Mouse (Mus musculus) mature B cell (primary cell): ENCODE results near the gene Synj2.

Experiments used
- in situ Hi-C: fragments of 300-500 bp; cut with MboI; formaldehyde crosslinking; loops from 2 replicates; pipeline ENCODE4 v1.14.3; 2019

Gene Synj2

DNA sequence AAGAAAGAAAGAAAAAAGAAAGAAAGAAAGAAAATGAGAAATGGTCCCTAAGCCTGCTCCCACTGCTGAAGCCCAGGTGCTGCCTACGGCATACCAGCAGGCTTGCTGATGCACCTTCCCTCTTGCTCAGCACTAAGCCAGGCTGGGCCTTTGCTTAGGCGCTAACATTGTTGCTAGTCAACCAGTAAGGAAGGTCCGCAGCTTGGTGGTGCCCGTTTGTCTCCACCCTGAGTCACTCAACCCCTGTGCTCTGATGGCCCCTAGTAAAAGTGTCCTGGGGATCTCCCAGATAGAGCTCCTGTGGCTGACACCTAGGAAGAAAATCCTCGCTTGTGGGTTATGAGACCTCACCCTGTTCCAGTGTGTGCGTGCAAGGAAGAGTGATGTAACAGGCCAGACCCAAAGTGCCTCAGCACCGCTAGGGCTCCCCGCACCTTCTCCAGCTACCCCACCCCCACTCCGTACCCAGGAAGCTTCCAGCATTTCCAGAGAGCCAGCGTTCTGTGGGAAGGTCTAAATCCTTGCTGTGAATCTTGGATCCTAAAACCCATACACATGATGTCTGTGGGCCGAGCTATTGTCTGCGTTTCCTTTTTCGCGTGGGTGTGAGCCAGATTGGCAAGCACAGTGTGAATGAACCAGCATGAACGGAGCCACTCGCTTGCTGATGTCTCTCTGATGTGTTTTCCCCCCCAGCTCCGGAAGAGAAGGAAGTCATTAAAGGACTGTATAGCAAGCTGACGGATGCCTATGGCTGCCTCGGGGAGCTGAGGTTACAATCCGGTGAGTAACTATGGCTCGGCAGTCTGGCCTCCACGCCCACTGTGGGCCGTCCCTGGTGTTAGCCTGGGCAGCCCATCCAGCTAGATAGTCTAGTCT, 34.3 kb downstream of the Synj2 start:
- in situ Hi-C loops, result no loop called here

DNA sequence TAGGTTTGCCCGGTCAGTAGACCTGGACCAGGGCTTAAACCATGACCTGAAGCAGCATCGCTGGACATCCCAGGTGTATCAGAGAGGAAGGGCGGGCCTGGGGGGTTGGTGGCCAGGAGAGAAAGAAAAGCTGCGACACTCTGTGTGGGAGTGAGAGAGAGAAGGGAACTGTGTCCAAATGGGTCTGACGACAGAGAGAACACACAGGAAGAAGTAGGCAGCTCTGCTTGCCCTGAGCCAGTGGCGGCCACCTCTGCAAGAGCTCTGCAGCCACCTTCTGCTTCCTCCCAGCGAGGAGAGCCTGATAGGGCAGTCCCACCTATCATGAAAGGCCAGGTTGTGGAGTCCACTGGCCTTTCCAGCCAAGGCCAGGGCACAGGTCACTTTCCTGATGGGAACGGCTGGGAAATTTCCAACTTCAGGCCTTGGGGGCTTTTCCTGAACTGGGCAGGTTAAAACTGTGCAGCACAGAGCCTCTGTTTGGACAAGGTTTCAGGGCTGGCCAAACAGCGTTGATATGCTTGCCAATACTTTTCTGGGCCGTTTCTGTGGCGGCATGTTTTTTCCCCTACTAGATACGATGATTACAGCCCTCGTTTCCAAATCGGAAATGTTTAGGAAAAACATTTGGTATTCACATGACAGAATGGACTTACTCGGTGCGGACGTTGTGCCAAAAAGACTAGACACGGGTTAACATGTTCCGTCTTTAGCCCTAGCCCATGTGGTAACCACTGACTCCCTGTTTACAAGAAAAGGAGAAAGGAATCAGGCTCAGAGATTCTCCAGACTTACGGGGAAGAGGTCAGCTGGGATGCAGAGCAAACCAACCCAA, 35.4 kb downstream of the Synj2 start:
- in situ Hi-C loops, result no loop called here

DNA sequence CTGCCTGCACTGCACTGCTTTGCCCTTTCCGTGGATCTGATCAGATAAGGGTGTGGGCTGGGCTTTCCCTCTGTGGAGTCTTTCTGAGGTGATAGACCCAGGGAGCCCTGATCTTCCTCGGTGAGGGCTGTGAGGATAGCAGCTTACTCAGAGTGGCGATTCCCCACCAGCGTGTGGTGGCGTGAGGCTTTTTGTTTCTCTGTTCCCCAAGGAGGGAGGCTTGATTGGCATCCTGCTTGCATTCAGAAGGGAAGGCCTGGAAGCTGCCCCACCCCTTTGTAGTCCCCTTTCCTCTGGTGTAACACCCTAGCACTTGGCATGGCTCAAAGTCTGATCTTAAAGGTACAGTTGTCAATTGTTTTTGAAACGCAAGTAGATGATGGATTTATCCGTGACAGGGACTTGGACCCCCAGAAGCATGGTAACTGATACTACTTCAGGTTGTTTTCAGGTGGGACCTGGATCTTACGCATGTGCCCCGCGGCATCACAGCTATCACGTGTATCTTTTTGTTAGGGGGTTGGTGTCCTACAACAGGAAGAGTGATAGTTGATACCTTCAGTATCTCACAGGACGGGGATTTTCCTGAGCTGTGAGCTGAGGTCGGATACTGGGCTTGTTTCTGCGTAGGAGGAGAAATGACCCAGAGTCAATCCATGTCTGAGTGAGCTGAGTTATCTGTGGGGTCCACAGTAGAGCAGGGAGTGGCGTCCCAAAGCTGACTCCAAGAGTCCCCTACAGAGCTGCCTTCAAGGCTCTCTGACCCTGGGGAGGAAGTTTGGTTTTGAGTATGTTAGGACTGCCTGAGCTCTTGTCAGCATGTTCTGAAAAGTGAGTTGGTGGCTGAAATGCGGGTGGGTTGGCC, 36.2 kb downstream of the Synj2 start:
- in situ Hi-C loops, result no loop called here

DNA sequence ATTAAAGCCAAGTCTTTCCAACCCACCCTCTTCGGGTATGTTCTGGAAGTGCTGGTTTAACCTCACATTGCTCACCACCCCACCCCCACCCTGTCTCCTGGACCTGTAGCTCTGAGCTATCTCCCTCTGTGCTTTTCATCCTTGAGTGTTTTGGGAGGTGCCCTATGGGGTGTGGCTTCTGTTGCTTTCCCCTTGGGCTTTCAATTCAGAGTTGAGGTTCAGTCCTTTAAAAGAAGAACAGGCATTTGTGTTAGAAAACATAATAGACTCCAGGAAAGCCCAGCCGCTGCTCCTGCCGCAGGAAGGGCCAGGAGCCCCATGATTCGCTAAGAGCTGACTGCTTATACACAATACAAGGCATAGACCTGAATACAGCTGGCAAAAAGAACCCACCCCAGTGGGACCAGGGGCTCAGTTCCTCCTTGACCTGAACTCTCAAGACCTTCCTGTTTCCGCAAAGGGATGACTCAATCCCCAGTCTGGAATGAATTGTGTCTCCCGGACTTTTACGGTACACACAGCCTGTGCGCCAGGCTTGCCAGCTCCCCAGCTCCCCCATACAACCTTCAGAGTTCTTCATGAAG, 36.9 kb downstream of the Synj2 start:
- in situ Hi-C loops, result no loop called here

DNA sequence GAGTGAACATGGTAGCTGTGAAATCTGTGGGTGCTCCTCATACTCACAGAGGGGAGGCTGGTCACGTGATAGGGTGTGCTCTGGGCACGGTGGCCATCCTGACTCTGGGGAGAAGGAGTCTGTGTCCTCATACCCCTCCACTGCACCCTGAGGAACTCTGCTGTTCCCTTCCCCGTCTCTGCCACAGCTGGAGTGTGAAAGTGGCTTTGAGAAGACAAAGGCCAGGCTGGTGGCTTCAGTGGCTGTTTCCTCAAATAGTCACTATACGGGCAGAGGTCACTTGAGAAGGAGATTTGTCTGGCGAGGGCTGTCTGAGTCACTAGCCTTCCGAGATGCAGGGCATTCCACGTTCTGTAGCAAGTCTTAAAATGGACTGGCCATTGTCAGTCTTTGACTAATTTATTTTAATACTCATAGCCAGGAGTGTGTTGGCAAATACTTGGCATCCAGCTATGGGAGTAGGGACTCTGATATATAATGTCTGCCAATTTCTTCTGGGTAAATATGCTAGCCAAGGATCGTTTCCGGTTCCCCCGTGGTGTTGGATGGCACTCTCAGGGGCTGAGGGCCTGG, 37.5 kb downstream of the Synj2 start:
- in situ Hi-C loops, result no loop called here

DNA sequence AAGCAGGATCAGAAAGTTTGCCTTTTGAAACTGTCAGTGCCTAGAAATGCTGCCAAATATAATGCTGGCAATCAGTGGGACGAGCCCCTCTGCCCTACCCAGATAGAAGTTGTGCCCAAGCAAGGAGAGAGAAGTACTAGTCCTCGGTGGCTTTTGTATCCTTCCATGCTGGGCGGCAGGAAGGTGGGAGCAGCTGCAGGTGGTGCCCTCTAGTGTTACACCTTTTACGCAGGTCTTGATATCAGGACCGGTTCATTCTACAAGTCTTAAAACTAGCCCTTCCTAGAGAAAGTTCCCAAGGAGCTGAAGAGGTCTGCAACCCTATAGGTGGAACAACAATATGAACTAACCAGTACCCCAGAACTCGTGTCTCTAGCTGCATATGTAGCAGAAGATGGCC, 39.8 kb downstream of the Synj2 start:
- in situ Hi-C loops, result no loop called here

DNA sequence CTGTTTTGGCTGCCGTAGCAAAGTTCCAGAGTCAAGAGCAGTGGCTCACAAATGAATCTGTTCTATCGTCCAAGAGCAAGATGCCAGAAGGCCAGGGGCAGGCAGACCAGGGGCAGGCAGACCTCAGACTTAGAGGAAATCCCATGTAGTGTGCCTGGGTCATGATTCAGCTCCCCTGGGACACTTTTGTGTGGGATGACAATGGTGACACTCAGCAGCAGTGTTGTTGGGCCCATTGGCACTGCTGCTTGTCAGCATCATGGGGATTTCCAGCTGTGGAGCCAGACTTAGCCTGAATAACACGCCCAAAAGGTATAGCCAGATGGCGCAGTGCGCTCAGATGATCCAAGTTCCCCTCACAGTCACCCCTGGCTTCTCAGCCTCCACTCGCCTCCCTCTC, 42.1 kb downstream of the Synj2 start:
- in situ Hi-C loops, result no loop called here

DNA sequence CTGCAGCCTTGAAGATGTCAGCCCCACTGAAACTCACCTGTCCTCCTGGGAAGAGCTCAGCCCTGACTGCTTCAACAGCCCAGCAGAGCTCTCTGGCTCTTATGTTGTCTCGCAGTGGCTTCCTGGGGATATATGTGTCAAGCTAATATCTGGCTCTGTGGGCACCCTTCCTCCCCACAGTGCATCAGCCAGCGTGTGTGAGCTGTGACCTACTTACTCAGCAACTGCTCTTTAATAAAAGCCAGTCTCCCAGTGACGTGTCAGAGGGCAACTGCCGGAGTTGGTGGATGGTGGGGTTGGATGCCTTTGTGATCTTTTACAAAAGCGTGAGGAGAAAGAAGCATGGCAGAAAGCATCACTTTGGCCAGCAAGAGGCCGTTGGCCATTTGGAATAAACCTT, 42.8 kb downstream of the Synj2 start:
- in situ Hi-C loops, result no loop called here

DNA sequence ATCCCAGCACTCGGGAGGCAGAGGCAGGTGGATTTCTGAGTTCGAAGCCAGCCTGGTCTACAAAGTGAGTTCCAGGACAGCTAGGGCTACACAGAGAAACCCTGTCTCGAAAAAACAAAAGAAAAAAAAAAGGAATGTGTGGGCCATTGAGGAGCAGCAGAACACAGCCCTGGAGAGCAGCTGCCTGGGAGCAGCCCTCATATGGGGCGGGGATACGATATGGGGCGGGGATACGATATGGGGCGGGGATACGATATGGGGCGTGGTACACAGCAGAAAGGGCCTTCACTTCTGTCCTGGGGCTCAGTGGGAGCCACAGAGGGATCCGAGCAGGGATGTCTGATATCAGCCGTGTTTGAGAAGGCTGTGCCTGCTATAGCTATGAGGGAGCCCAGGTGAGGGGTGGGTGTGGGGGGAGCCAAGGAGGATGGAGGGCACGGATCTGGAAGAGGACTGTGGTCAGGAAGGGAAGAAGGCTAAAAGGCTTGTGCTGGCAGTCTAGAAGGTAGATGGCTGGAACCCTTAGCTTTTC, 43.7 kb downstream of the Synj2 start:
- in situ Hi-C loops, result no loop called here

DNA sequence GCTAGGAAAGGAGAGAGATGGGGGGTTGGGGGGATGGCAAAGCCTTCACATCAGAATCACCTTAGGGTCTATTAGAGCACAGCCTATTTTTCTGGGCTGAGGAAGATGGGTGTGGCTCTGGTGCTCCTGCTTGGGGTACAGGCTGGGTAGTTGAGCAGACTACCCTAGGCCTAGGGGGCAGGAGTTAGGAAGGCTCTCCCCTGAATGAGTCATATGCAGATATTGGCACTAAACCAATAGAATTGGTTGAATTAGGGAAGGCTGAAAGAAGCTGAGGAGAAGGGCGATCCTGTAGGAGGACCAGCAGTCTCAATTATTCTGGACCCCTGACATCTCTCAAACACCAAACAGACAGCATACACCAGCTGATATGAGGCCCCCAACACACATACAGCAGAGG, 44.2 kb downstream of the Synj2 start:
- in situ Hi-C loops, result no loop called here

DNA sequence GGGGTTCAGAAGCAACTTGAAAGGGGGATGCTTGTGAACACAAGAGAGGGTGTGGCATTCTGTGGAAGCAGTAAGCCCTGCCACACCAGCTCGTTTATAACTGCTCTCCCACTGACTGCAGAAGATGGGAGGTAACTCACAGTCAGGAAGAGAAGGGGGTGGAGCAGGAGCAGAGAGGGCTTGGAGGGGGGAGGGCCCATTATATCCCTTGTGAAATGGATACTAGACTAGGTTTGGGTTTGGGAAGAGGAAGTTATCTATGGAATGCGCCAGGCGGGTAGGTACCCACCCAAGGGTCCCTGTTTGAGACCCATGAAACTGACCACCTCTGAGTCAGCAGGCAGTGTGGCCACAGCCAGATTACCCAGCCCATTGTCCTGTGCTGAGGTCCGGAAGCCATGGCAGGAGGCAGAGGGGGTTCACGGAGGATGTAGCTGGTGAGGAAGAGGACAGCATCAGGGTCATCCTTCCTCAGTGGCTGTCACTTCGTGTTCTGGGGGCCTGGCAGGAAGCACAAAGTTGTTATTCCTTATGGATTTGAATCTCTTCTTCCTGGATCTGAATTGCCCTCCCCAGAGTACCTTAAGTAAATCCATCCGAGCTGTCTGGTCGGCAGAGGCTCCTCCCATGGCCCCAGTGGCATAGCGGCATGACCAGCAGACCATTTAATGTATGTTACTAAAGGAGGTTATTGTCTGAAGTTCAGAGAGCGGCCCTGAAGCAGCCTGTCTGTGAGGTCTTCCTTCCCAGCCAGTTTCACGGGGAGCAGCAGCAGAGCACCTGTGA, 46.4 kb downstream of the Synj2 start:
- in situ Hi-C loops, result no loop called here

DNA sequence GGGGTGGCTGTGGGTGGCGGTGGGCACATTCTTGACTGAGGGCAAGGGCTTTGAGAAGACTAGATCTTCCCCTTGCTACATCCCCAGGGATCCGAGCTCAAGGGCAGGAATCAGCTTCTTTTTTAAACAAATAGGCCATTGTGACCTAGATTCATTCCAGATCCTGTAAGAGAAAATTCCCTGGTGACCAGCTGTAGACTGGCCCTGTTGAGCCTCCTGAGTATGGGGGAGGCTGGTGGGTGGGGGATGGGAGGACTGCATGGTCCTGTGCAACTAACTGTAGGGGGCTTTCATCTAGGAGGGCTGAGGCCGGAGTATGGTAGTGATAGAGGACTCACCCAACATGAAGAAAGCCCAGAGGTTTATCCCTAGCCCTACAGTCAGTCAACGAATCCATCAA, 47.0 kb downstream of the Synj2 start:
- in situ Hi-C loops, result no loop called here

DNA sequence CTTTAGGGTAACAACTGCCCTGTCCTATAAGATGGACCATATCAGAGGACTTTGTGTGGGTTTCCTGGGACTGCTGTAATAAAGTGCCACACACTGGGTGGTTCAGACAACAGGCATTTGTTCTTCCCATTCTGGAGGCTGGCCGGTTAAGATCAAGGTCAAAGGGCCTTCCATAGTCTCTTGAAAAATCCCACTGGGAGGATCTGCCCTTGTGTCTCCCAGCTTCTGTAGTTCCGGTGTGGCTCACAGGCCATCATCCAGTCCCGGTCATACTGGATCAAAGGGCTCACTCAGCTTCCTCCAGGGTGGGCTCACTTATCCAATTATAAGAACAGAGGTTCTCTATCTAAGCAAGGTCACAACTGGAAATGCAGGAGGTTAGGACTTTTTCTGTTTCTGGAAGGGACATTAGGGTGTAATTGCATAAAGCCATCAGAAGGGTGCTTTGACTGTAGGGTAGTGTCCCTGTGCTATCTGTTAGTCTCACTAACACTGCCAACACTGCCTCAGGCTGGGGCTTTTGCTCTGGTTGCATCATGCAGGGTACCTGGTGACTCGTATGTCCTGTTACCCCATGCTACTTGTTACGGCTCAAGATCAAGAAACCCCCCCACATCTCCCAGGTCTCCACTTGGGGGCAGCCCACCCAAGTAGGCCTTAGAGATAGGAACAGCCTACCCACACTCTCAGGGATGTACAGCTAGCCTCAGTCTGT, 51.9 kb downstream of the Synj2 start:
- in situ Hi-C loops, result no loop called here

DNA sequence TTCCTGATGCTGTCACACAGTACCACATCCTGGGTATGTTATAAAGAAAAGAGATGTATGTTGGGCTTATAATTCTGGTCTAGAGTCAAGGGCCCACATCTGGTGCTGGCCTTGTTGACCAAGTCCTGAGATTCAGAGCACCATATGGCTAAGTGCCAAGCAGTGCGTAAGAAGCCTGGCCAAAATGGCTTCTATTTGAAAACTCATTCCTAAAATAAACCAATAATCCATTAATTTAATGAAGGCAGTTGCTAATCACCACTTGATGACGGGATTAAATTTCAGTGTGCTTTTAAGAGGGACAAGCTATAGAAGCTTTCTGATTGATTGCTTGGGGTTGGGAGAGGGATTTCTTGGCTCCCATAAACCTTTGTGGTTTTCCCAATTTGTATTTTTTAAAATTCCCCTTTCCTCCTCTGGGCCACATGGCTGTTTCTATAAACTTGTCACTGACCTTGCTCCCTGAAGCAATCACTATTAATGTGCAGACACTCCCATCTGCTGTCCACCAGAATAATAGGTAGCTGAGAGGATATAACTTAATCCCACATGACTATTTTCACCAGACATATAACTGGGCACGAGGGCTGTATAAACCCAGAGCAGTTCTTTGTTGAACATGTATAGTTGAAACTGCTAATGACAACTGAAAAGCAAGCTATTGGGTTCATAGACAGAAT, 52.6 kb downstream of the Synj2 start:
- in situ Hi-C loops, result no loop called here

DNA sequence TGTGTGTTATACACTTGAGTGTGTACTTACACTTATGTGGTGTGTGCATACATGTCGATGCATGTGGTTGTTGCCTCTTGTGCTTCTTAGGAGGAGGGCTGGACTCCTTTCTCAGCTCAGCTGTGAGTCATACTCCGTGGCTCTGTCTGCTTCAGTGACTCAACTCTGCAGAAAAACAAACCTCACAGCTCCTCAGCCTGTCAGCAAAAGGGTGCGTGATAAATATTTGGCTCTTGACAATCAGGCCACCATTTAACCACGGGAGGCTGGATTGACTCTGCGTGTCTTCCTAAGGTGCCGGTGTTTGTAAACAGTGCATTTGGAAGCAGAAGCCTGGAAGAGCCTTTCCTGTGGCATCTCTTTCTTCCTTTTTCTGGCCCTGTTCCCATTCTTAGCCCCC, 53.5 kb downstream of the Synj2 start:
- in situ Hi-C loops, result no loop called here

DNA sequence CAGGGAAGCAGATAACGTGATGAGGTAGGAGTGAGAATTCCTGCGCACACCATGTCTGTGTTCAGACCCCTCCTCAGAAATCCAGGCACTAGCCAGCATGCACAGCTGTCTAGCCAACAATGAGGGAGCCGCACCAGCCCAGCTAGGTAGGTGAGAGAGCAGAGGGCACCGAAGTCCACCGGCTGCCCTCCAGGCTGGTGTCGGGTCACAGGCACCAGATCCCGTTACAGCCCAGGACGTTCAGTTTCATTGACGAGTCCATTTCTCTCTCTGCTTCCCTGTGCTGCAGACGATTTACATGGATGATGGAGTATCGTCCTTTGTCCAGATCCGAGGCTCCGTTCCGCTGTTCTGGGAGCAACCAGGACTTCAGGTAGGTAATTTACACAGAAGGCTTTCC, 55.5 kb downstream of the Synj2 start:
- in situ Hi-C loops, result no loop called here

DNA sequence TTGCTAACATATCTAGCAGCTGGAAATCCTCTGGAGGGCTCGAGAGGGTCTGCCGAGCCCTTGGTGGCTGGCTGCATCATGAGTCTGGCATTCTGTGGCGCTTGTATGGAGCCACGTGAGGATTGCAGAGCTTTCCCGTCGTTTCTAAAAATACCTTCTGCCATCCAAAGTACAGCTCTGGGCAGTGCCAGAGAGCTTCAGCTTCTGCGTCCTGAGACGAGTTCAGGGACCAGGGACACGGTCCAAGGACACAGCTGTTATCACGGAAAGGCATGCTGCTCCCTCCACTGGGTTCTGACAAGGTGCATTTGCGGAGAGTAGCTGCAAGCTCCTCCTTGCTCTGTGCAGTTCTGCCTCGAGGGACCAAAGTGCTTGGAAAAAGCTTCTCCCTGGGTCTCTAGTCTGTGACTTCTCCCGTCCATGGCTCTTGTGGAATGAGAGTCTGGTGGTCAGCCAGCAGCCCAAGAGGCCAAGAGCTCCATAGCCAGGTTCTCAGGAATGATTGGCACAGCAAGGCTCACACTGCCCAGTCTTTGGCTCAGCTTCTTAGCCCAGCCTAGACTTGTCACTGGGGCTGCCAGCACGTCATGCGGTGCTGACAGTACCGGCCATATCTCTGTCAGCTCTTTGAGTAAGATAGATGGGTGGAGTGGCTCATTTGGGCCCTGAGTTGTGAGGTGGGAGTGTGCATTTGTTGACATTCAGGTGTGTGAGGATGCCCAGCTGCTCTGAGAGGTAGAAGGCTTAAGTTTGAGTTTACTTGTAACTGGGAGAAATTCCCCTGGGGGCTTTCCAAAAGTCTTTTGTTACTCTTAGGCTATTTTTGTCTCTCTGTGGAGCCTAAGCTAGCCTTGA, 56.5 kb downstream of the Synj2 start:
- in situ Hi-C loops, result no loop called here

DNA sequence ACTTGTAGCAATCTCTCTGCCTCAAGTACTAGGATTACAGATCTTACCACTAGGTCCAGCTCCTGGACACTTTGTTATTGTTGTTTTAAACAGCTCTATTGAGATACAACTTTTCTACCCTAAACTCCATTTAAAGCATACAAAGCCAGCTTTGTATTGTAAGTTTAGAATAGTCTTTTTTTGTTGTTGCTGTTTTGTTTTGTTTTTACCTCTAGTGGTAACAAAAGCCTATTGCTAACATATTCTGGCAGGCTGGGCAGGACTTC, 57.1 kb downstream of the Synj2 start:
- in situ Hi-C loops, result no loop called here
